Mouse (Mus musculus): ENCODE measurements around the gene Otulinl. TPM values are rescaled to one million over a fixed set of nuclear protein-coding genes. Genes with fewer than 3 reads are reported as not detected.
"Not testable (repeated sequence)": the region's sequence is repeated elsewhere in the genome, so short reads cannot be mapped to it uniquely, and the experiment has no call there.

Gene Otulinl
- total RNA-seq, 1 experiment = 1.7 TPM

DNA sequence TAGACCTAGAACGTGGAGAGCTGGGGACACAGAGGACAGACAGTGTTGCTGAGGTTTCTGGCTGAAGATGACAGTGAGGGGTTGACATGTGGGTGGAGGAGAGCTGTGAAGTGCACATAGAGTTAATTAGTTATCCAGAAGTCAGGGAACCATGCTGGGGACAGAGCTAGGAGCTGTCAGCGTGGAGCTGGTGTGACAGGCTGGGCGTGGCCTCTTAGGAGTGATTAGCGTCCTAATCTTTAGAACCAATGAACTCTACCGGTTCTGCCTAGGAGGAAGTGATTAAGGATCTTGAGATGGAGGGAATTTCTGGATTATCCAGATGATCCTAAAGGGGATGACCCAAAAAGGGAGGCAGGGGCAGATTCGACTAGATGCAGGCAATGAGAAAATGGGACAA is 42.4 kb upstream of the Otulinl start:
- H3K4me1 ChIP-seq (ENCODE audit: control insufficient read depth in 2 of 2, insufficient read depth in 2 of 2, low read length in 2 of 2, poor library complexity in 1 of 2) = peaks cover 0 to 8% of the 10 kb centered on the region in 2 experiments; a peak in 2 of 4 replicates
- H3K9ac ChIP-seq (ENCODE audit: insufficient read depth, low read depth, low read length, poor library complexity, severe bottlenecking) = no peak overlapping the region
- H3K27ac ChIP-seq (ENCODE audit: insufficient read depth, low read depth, low read length, poor library complexity, severe bottlenecking) = no peak overlapping the region
- no peaks in the 10 kb centered on the region for H3K9me3 ChIP-seq (ENCODE audit: control insufficient read depth, insufficient read depth, low read depth, low read length)
- no peak for DNase-seq (ENCODE audit: low read depth, low spot score)
- in situ Hi-C loops (cut with MboI; ENCODE audit: low sequenced_read_pairs in 2 of 2, unreplicated experiment in 2 of 2) = no loop called here
- no peaks in the 10 kb centered on the region for H3K36me3 ChIP-seq (ENCODE audit: control insufficient read depth, insufficient read depth, low read length, poor library complexity, severe bottlenecking)
- TF ChIP-seq CHD2 (IDR thresholded peaks at IDR 0.05; ENCODE audit: low read depth, low read length) (no peak), ZC3H11A (IDR thresholded peaks at IDR 0.05; ENCODE audit: borderline replicate concordance, low read depth, low read length) (no peak), MAFK (IDR thresholded peaks at IDR 0.05; ENCODE audit: insufficient read depth, low read depth, low read length) (no peak), ZNF384 (IDR thresholded peaks at IDR 0.05; ENCODE audit: low read depth, low read length) (no peak), HCFC1 (IDR thresholded peaks at IDR 0.05; ENCODE audit: borderline replicate concordance, insufficient read depth, low read length) (no peak)
- no peak overlapping the region for H3K4me3 ChIP-seq (ENCODE audit: insufficient read depth in 1 of 2, low read depth in 1 of 2, low read length in 2 of 2, poor library complexity in 1 of 2, severe bottlenecking in 1 of 2)

DNA sequence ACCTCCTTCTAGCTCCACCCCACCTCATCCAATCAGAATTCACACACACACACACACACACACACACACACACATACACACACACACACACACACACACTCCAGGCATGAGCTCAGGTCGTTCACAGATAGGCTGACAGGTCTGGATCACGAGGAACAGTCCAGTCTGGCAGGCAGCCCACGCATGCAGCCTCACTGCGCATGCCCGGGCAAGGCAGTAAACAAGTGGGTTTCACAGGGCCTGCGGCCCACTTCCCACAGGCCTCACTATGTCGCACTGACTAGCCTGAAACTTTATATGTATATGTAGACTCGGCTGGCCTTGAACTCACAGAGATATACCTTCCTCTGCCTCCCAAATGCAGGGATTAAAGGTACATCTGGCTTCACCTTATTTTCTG is 38.9 kb upstream of the Otulinl start:
- in situ Hi-C loops (cut with MboI; ENCODE audit: low sequenced_read_pairs in 2 of 2, unreplicated experiment in 2 of 2) = not testable (repeated sequence)

DNA sequence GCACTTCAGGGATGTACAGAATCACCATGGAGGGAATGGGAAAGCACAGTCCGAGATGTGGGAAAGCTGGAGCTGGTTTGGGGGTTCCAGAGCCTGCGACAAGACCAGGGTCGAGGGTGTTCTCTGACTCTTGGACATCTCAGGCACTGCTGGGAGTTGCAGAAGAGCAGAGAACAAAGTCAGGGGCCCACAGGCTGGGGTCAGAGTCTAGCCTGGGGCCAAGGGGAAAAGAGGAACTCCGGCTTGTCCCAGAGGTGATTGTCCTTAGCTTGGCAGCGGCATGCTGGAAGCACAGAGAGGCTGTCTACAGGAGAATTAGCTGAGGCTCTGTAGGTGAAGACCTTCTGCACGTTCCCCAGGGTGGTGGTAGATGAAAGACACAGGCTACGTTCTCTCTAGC is 37.3 kb upstream of the Otulinl start:
- no peak for TF ChIP-seq CHD2 (IDR thresholded peaks at IDR 0.05; ENCODE audit: low read depth, low read length)
- no peak for TF ChIP-seq ZC3H11A (IDR thresholded peaks at IDR 0.05; ENCODE audit: borderline replicate concordance, low read depth, low read length)
- TF ChIP-seq ZNF384 (IDR thresholded peaks at IDR 0.05; ENCODE audit: low read depth, low read length) = no peak
- no peak for TF ChIP-seq MAFK (IDR thresholded peaks at IDR 0.05; ENCODE audit: insufficient read depth, low read depth, low read length)
- TF ChIP-seq HCFC1 (IDR thresholded peaks at IDR 0.05; ENCODE audit: borderline replicate concordance, insufficient read depth, low read length) = no peak
- no peak for DNase-seq (ENCODE audit: low read depth, low spot score)
- H3K27ac ChIP-seq (ENCODE audit: insufficient read depth, low read depth, low read length, poor library complexity, severe bottlenecking) = no peak overlapping the region
- H3K4me1 ChIP-seq (ENCODE audit: control insufficient read depth in 2 of 2, insufficient read depth in 2 of 2, low read length in 2 of 2, poor library complexity in 1 of 2) = peaks cover 0 to 2% of the 10 kb centered on the region in 2 experiments; a peak in 1 of 4 replicates
- in situ Hi-C loops (cut with MboI; ENCODE audit: low sequenced_read_pairs in 2 of 2, unreplicated experiment in 2 of 2) = no loop called here
- H3K4me3 ChIP-seq (ENCODE audit: insufficient read depth in 1 of 2, low read depth in 1 of 2, low read length in 2 of 2, poor library complexity in 1 of 2, severe bottlenecking in 1 of 2) = no peak overlapping the region
- no peaks in the 10 kb centered on the region for H3K9me3 ChIP-seq (ENCODE audit: control insufficient read depth, insufficient read depth, low read depth, low read length)
- H3K36me3 ChIP-seq (ENCODE audit: control insufficient read depth, insufficient read depth, low read length, poor library complexity, severe bottlenecking) = no peaks in the 10 kb centered on the region
- H3K9ac ChIP-seq (ENCODE audit: insufficient read depth, low read depth, low read length, poor library complexity, severe bottlenecking) = no peak overlapping the region

More for the DNA sequence above, 38.9 kb upstream of the Otulinl start:
- H3K9ac ChIP-seq (ENCODE audit: insufficient read depth, low read depth, low read length, poor library complexity, severe bottlenecking); DNase-seq (ENCODE audit: low read depth, low spot score); H3K36me3 ChIP-seq (ENCODE audit: control insufficient read depth, insufficient read depth, low read length, poor library complexity, severe bottlenecking); H3K9me3 ChIP-seq (ENCODE audit: control insufficient read depth, insufficient read depth, low read depth, low read length); H3K4me1 ChIP-seq (ENCODE audit: control insufficient read depth in 2 of 2, insufficient read depth in 2 of 2, low read length in 2 of 2, poor library complexity in 1 of 2); H3K27ac ChIP-seq (ENCODE audit: insufficient read depth, low read depth, low read length, poor library complexity, severe bottlenecking); H3K4me3 ChIP-seq (ENCODE audit: insufficient read depth in 1 of 2, low read depth in 1 of 2, low read length in 2 of 2, poor library complexity in 1 of 2, severe bottlenecking in 1 of 2): not testable (repeated sequence)

DNA sequence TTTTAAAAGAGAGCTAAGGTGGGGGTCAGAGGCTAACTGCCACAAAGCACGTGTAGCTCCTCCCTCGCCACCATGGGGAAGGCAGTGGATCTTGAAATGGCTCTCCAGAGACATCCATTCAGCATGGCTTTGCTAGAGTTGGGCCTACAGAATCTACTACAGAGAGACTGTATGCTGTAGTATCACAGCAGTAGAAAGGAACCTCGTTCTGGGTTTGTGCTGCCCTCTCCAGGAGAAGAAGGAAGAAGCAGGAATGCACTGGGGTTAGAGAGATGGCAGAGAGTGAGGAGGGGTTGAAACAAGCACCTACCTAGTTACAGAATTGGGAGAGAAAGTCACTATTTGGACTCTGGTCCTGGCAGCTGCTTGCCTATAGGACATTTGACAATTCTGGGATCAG is 34.0 kb upstream of the Otulinl start:
- Histone ChIP-seq H3K4me3 (ENCODE audit: insufficient read depth in 1 of 2, low read depth in 1 of 2, low read length in 2 of 2, poor library complexity in 1 of 2, severe bottlenecking in 1 of 2) (no peak overlapping the region), H3K9ac (ENCODE audit: insufficient read depth, low read depth, low read length, poor library complexity, severe bottlenecking) (no peak overlapping the region), H3K36me3 (ENCODE audit: control insufficient read depth, insufficient read depth, low read length, poor library complexity, severe bottlenecking) (no peaks in the 10 kb centered on the region), H3K27ac (ENCODE audit: insufficient read depth, low read depth, low read length, poor library complexity, severe bottlenecking) (no peak overlapping the region), H3K4me1 (ENCODE audit: control insufficient read depth in 2 of 2, insufficient read depth in 2 of 2, low read length in 2 of 2, poor library complexity in 1 of 2) (no peaks in the 10 kb centered on the region), H3K9me3 (ENCODE audit: control insufficient read depth, insufficient read depth, low read depth, low read length) (no peaks in the 10 kb centered on the region)
- TF ChIP-seq ZC3H11A (IDR thresholded peaks at IDR 0.05; ENCODE audit: borderline replicate concordance, low read depth, low read length) (0 out of 2 replicates have a peak, but pooled peaks have one; percentile 24), CHD2 (IDR thresholded peaks at IDR 0.05; ENCODE audit: low read depth, low read length) (no peak)
- in situ Hi-C loops (cut with MboI; ENCODE audit: low sequenced_read_pairs in 2 of 2, unreplicated experiment in 2 of 2) = no loop called here
- peak; percentile 30 for DNase-seq (ENCODE audit: low read depth, low spot score)

DNA sequence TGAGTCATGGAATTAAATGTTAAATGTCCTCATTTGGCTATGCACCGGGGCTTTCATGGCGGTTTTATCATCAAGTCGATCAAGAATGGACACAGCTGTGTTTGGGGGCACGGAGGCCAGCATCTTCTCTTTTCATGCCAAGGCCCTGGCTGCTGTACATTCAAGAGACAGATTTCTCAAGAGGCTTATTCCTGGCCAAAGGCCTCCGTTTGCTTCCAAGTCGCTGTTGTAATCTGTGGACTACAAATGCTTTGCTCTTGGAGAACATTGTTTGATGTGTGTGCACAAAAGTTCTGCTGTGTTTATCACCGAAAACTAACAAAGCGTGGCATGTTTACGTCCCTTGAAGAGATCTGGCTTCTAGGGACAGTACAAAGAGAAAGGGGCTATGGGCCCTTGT is 29.3 kb upstream of the Otulinl start:
- no peak overlapping the region for H3K4me3 ChIP-seq (ENCODE audit: insufficient read depth in 1 of 2, low read depth in 1 of 2, low read length in 2 of 2, poor library complexity in 1 of 2, severe bottlenecking in 1 of 2)
- no peaks in the 10 kb centered on the region for H3K4me1 ChIP-seq (ENCODE audit: control insufficient read depth in 2 of 2, insufficient read depth in 2 of 2, low read length in 2 of 2, poor library complexity in 1 of 2)
- H3K9me3 ChIP-seq (ENCODE audit: control insufficient read depth, insufficient read depth, low read depth, low read length) = no peaks in the 10 kb centered on the region
- H3K27ac ChIP-seq (ENCODE audit: insufficient read depth, low read depth, low read length, poor library complexity, severe bottlenecking) = no peak overlapping the region
- no peak overlapping the region for H3K9ac ChIP-seq (ENCODE audit: insufficient read depth, low read depth, low read length, poor library complexity, severe bottlenecking)
- H3K36me3 ChIP-seq (ENCODE audit: control insufficient read depth, insufficient read depth, low read length, poor library complexity, severe bottlenecking) = no peaks in the 10 kb centered on the region
- in situ Hi-C loops (cut with MboI; ENCODE audit: low sequenced_read_pairs in 2 of 2, unreplicated experiment in 2 of 2) = no loop called here
- TF ChIP-seq ZNF384 (IDR thresholded peaks at IDR 0.05; ENCODE audit: low read depth, low read length) = no peak
- no peak for TF ChIP-seq HCFC1 (IDR thresholded peaks at IDR 0.05; ENCODE audit: borderline replicate concordance, insufficient read depth, low read length)
- no peak for TF ChIP-seq ZC3H11A (IDR thresholded peaks at IDR 0.05; ENCODE audit: borderline replicate concordance, low read depth, low read length)
- TF ChIP-seq CHD2 (IDR thresholded peaks at IDR 0.05; ENCODE audit: low read depth, low read length) = no peak
- no peak for TF ChIP-seq MAFK (IDR thresholded peaks at IDR 0.05; ENCODE audit: insufficient read depth, low read depth, low read length)
- DNase-seq (ENCODE audit: low read depth, low spot score) = no peak
